Mouse (Mus musculus) MEL (cell line): ENCODE measurements around the gene Armc10. TPM values are rescaled to one million over a fixed set of nuclear protein-coding genes. Genes with fewer than 3 reads are reported as not detected.

ENCODE experiments used
- DNase-seq: peaks from one replicate; pipeline ENCODE4 v3.0.0; 2011; ENCODE audit warnings: low read depth, low spot score
- H3K27ac ChIP-seq: 2 replicates; pipeline ENCODE4 v1.5.1; 2012; ENCODE audit warnings: low read depth, mild to moderate bottlenecking, control low read depth, low read length, moderate library complexity; ENCODE audit not compliant: control insufficient read depth
- H3K27me3 ChIP-seq, 2 experiments: fragments of 150-350 bp in 1 of 2; sonication (generic) in 1 of 2; 2 replicates each; pipeline ENCODE4 v1.6.1; 2012; ENCODE audit warnings: low read length in 2 of 2, mild to moderate bottlenecking in 2 of 2, improper control_type of control experiment in 1 of 2, moderate library complexity in 1 of 2; ENCODE audit not compliant: insufficient read depth in 2 of 2, control insufficient read depth in 1 of 2
- H3K36me3 ChIP-seq, 2 experiments: 2 replicates each; pipeline ENCODE4 v1.6.1; 2012 to 2014; ENCODE audit warnings: low read length in 2 of 2, improper control_type of control experiment in 1 of 2, inconsistent platforms in 1 of 2, mild to moderate bottlenecking in 1 of 2; ENCODE audit not compliant: insufficient read depth in 2 of 2, control insufficient read depth in 1 of 2
- H3K4me1 ChIP-seq, 2 experiments: fragments of 150-350 bp in 1 of 2; sonication (generic) in 1 of 2; 2 replicates each; pipeline ENCODE4 v1.6.1; 2012; ENCODE audit warnings: low read length in 2 of 2, improper control_type of control experiment in 1 of 2, mild to moderate bottlenecking in 1 of 2; ENCODE audit not compliant: insufficient read depth in 2 of 2, control insufficient read depth in 1 of 2
- H3K4me3 ChIP-seq, 2 experiments: fragments of 150-350 bp in 1 of 2; sonication (generic) in 1 of 2; 2 replicates each; pipeline ENCODE4 v1.5.1; 2012; ENCODE audit warnings: low read depth in 2 of 2, low read length in 2 of 2, mild to moderate bottlenecking in 2 of 2, moderate library complexity in 2 of 2, control low read depth in 1 of 2, improper control_type of control experiment in 1 of 2; ENCODE audit not compliant: control insufficient read depth in 1 of 2, insufficient read depth in 1 of 2
- H3K79me2 ChIP-seq: 2 replicates; pipeline ENCODE4 v1.6.1; 2012; ENCODE audit warnings: mild to moderate bottlenecking, low read length, moderate library complexity; ENCODE audit not compliant: control insufficient read depth, poor library complexity, insufficient read depth
- H3K9ac ChIP-seq: 2 replicates; pipeline ENCODE4 v1.6.1; 2012; ENCODE audit warnings: low read depth, mild to moderate bottlenecking, control low read depth, low read length, moderate library complexity; ENCODE audit not compliant: control insufficient read depth, poor library complexity, severe bottlenecking
- H3K9me3 ChIP-seq: fragments of 150-350 bp; sonication (generic); replicated peaks from 2 replicates; pipeline ENCODE4 v1.6.1; 2012; ENCODE audit warnings: mild to moderate bottlenecking, low read length, improper control_type of control experiment, moderate library complexity; ENCODE audit not compliant: insufficient read depth
- CHD2 ChIP-seq: IDR thresholded peaks from 2 replicates; pipeline ENCODE4 v1.6.1; 2011; ENCODE audit warnings: low read length, improper control_type of control experiment
- CTCF ChIP-seq, 3 experiments: IDR thresholded peaks in 2 of 3; conservative IDR thresholded peaks in 1 of 3; 2 replicates each; pipeline ENCODE4 v1.5.1; 2011 to 2012; ENCODE audit warnings: low read length in 3 of 3, low read depth in 2 of 3, mild to moderate bottlenecking in 2 of 3, improper control_type of control experiment in 1 of 3, inconsistent platforms in 1 of 3, mixed read lengths in 1 of 3, moderate library complexity in 1 of 3; ENCODE audit not compliant: control insufficient read depth in 1 of 3, insufficient read depth in 1 of 3, poor library complexity in 1 of 3, severe bottlenecking in 1 of 3
- E2F4 ChIP-seq: IDR thresholded peaks from 2 replicates; pipeline ENCODE4 v1.6.1; 2011; ENCODE audit warnings: low read depth, low read length, improper control_type of control experiment, borderline replicate concordance
- ELF1 ChIP-seq: IDR thresholded peaks from 2 replicates; pipeline ENCODE4 v1.6.1; 2014; ENCODE audit warnings: low read depth, mild to moderate bottlenecking, inconsistent platforms, low read length, improper control_type of control experiment, moderate library complexity
- KAT2A ChIP-seq: conservative IDR thresholded peaks from 2 replicates; pipeline ENCODE4 v1.6.1; 2012; ENCODE audit warnings: low read depth, low read length, improper control_type of control experiment, inconsistent platforms
- MAX ChIP-seq: IDR thresholded peaks from 2 replicates; pipeline ENCODE4 v1.6.1; 2011; ENCODE audit warnings: low read length, improper control_type of control experiment
- MEF2A ChIP-seq: IDR thresholded peaks from 2 replicates; pipeline ENCODE4 v1.6.1; 2014; ENCODE audit warnings: low read depth, mild to moderate bottlenecking, inconsistent platforms, low read length, improper control_type of control experiment; ENCODE audit not compliant: poor library complexity, insufficient replicate concordance, severe bottlenecking; ENCODE audit errors: extremely low read depth
- MXI1 ChIP-seq: IDR thresholded peaks from 2 replicates; pipeline ENCODE4 v1.6.1; 2011; ENCODE audit warnings: mild to moderate bottlenecking, low read depth, low read length, improper control_type of control experiment
- MYB ChIP-seq: IDR thresholded peaks from 2 replicates; pipeline ENCODE4 v1.6.1; 2011; ENCODE audit warnings: mild to moderate bottlenecking, low read depth, low read length, improper control_type of control experiment
- POLR2AphosphoS5 ChIP-seq: IDR thresholded peaks from 2 replicates; pipeline ENCODE4 v1.6.1; 2012; ENCODE audit warnings: low read depth, borderline replicate concordance, mild to moderate bottlenecking, inconsistent platforms, low read length, moderate library complexity, mixed read lengths
- RAD21 ChIP-seq: IDR thresholded peaks from 2 replicates; pipeline ENCODE4 v1.6.1; 2011; ENCODE audit warnings: mild to moderate bottlenecking, low read depth, low read length, improper control_type of control experiment
- SIN3A ChIP-seq: IDR thresholded peaks from 2 replicates; pipeline ENCODE4 v1.6.1; 2012; ENCODE audit warnings: low read length, improper control_type of control experiment, inconsistent platforms
- TAL1 ChIP-seq: IDR thresholded peaks from 2 replicates; pipeline ENCODE4 v1.6.1; 2012; ENCODE audit warnings: mild to moderate bottlenecking, inconsistent platforms, low read length, moderate library complexity, mixed read lengths
- TBP ChIP-seq: IDR thresholded peaks from 2 replicates; pipeline ENCODE4 v1.8.0; 2011; ENCODE audit warnings: low read depth, low read length, improper control_type of control experiment
- UBTF ChIP-seq: IDR thresholded peaks from 2 replicates; pipeline ENCODE4 v1.6.1; 2012; ENCODE audit warnings: low read depth, mild to moderate bottlenecking, inconsistent platforms, low read length, improper control_type of control experiment, moderate library complexity, borderline replicate concordance; ENCODE audit not compliant: insufficient read depth
- USF1 ChIP-seq: IDR thresholded peaks from 2 replicates; pipeline ENCODE4 v1.6.1; 2014; ENCODE audit warnings: low read depth, mild to moderate bottlenecking, inconsistent platforms, low read length, improper control_type of control experiment, moderate library complexity
- USF2 ChIP-seq, 2 experiments: IDR thresholded peaks; 2 replicates each; pipeline ENCODE4 v1.6.1; 2011 to 2012; ENCODE audit warnings: improper control_type of control experiment in 2 of 2, low read length in 2 of 2, borderline replicate concordance in 1 of 2, inconsistent platforms in 1 of 2, low read depth in 1 of 2, mild to moderate bottlenecking in 1 of 2; ENCODE audit not compliant: insufficient read depth in 1 of 2
- polyA plus RNA-seq, 2 experiments: library from polyadenylated mRNA; stranded (reverse) in 1 of 2; unstranded in 1 of 2; fragments of >175 nt in 1 of 2; fragments of >200 nt in 1 of 2; gene quantifications; 2 replicates each; pipeline versions ENCODE4 v1.2.1 to v1.2.4; 2012; ENCODE audit warnings: low replicate concordance in 2 of 2, low read depth in 1 of 2; ENCODE audit not compliant: insufficient read length in 2 of 2, insufficient read depth in 1 of 2, missing spikeins in 1 of 2
- total RNA-seq: library from RNA; depleted of rRNA; stranded (reverse); fragments of 300-350 nt; gene quantifications from 2 replicates; pipeline ENCODE4 v1.2.3, GENCODE M21; 2012

Armc10 gene
- total and polyA plus RNA-seq, 3 experiments = 52.2 to 152 (median 60.4) TPM

- Histone ChIP-seq H3K27me3 (peaks cover 6% of the 10 kb centered on the region in 2 experiments), H3K79me2 (no peaks in the 10 kb centered on the region)
- TF ChIP-seq SIN3A (no peak), TAL1 (no peak), TBP (no peak), RAD21 (no peak), ELF1 (no peak), MYB (no peak), USF2 (IDR thresholded peaks at IDR 0.05; ENCODE audit: borderline replicate concordance in 1 of 2, insufficient read depth in 1 of 2, low read depth in 1 of 2, low read length in 2 of 2) (no peak), E2F4 (no peak), POLR2AphosphoS5 (no peak), UBTF (no peak), MXI1 (no peak)
- TF ChIP-seq, all 39 proteins: peak for 0
- Histone ChIP-seq H3K36me3 (no peaks in the 10 kb centered on the region), H3K27ac (no peak overlapping the region), H3K4me1 (no peaks in the 10 kb centered on the region), H3K9ac (no peak overlapping the region), H3K9me3 (no peaks in the 10 kb centered on the region), H3K4me3 (no peak overlapping the region)
- DNase-seq = no peak
Measured at GRCm38 (mm10) chr5:21599961-21600360, 45.7 kb upstream of the Armc10 start.

- Histone ChIP-seq H3K4me1 (no peaks in the 10 kb centered on the region), H3K79me2 (no peaks in the 10 kb centered on the region), H3K4me3 (no peak overlapping the region), H3K9me3 (no peaks in the 10 kb centered on the region), H3K36me3 (no peaks in the 10 kb centered on the region), H3K27me3 (peaks cover 6 to 7% of the 10 kb centered on the region in 2 experiments), H3K9ac (no peak overlapping the region), H3K27ac (no peak overlapping the region)
- no peak for DNase-seq
- TF ChIP-seq KAT2A (no peak), MXI1 (no peak), TBP (no peak), ELF1 (no peak), SIN3A (no peak), CTCF (IDR thresholded peaks at IDR 0.05 in 2 of 3, conservative IDR thresholded peaks at IDR 0.05 in 1 of 3; ENCODE audit: control insufficient read depth in 1 of 3, insufficient read depth in 1 of 3, low read depth in 2 of 3, low read length in 3 of 3, poor library complexity in 1 of 3, severe bottlenecking in 1 of 3) (no peak), USF1 (no peak), CHD2 (no peak), TAL1 (no peak), POLR2AphosphoS5 (no peak), MAX (no peak), MEF2A (no peak)
Measured at GRCm38 (mm10) chr5:21605936-21606335, 39.7 kb upstream of the Armc10 start.
